Mouse (Mus musculus) MEL (cell line): ENCODE measurements around the gene 4922502D21Rik.

Source experiments
- CTCF ChIP-seq, 3 experiments: IDR thresholded peaks in 2 of 3; conservative IDR thresholded peaks in 1 of 3; 2 replicates each; pipeline ENCODE4 v1.5.1; 2011 to 2012; ENCODE audit warnings: low read length in 3 of 3, low read depth in 2 of 3, mild to moderate bottlenecking in 2 of 3, improper control_type of control experiment in 1 of 3, inconsistent platforms in 1 of 3, mixed read lengths in 1 of 3, moderate library complexity in 1 of 3; ENCODE audit not compliant: control insufficient read depth in 1 of 3, insufficient read depth in 1 of 3, poor library complexity in 1 of 3, severe bottlenecking in 1 of 3
- EP300 ChIP-seq, 2 experiments: IDR thresholded peaks; 2 replicates each; pipeline ENCODE4 v1.6.1; 2011; ENCODE audit warnings: improper control_type of control experiment in 2 of 2, low read length in 2 of 2, low read depth in 1 of 2, mild to moderate bottlenecking in 1 of 2
- HCFC1 ChIP-seq: IDR thresholded peaks from 2 replicates; pipeline ENCODE4 v1.6.1; 2012; ENCODE audit warnings: low read depth, mild to moderate bottlenecking, inconsistent platforms, low read length, improper control_type of control experiment, moderate library complexity
- MAX ChIP-seq: IDR thresholded peaks from 2 replicates; pipeline ENCODE4 v1.6.1; 2011; ENCODE audit warnings: low read length, improper control_type of control experiment
- MYB ChIP-seq: IDR thresholded peaks from 2 replicates; pipeline ENCODE4 v1.6.1; 2011; ENCODE audit warnings: mild to moderate bottlenecking, low read depth, low read length, improper control_type of control experiment
- POLR2A ChIP-seq, 2 experiments: IDR thresholded peaks; 2 replicates each; pipeline ENCODE4 v1.6.1; 2011 to 2012; ENCODE audit warnings: low read length in 2 of 2, mild to moderate bottlenecking in 2 of 2, control low read depth in 1 of 2, improper control_type of control experiment in 1 of 2, low read depth in 1 of 2, moderate library complexity in 1 of 2; ENCODE audit not compliant: control insufficient read depth in 1 of 2, insufficient read depth in 1 of 2, poor library complexity in 1 of 2
- POLR2AphosphoS2 ChIP-seq: IDR thresholded peaks from 2 replicates; pipeline ENCODE4 v1.6.1; 2011; ENCODE audit warnings: low read length, improper control_type of control experiment
- RAD21 ChIP-seq: IDR thresholded peaks from 2 replicates; pipeline ENCODE4 v1.6.1; 2011; ENCODE audit warnings: mild to moderate bottlenecking, low read depth, low read length, improper control_type of control experiment
- SMC3 ChIP-seq: IDR thresholded peaks from 2 replicates; pipeline ENCODE4 v1.6.1; 2011; ENCODE audit warnings: low read depth, low read length, improper control_type of control experiment
- ZC3H11A ChIP-seq: IDR thresholded peaks from 2 replicates; pipeline ENCODE4 v1.6.1; 2012; ENCODE audit warnings: low read depth, mild to moderate bottlenecking, inconsistent platforms, low read length, improper control_type of control experiment

DNA sequence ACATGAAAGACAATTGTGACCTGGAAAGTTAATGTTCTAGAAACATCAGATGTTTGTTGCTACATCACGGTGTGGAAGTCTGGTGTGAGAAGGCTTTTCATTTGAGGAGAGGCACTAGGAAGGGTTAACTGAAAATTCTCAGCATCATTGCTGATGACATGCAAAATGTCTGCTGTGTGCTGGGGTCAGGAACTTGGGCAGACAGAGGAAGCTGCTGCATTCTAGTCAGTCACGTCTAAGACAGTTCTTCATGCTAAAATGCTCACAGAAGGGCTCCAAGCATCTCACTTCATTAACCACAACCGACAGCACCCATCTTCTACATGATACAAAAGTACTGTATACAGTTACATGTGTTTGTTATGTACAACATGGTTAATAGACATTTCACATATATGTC, 48.3 kb downstream of the 4922502D21Rik start:
- TF ChIP-seq MYB (no peak), SMC3 (no peak), POLR2A (IDR thresholded peaks at IDR 0.05; ENCODE audit: control insufficient read depth in 1 of 2, insufficient read depth in 1 of 2, low read depth in 1 of 2, low read length in 2 of 2, poor library complexity in 1 of 2) (no peak), HCFC1 (no peak), MAX (no peak), RAD21 (no peak), EP300 (IDR thresholded peaks at IDR 0.05; ENCODE audit: low read depth in 1 of 2, low read length in 2 of 2) (no peak), ZC3H11A (no peak), POLR2AphosphoS2 (no peak), CTCF (IDR thresholded peaks at IDR 0.05 in 2 of 3, conservative IDR thresholded peaks at IDR 0.05 in 1 of 3; ENCODE audit: control insufficient read depth in 1 of 3, insufficient read depth in 1 of 3, low read depth in 2 of 3, low read length in 3 of 3, poor library complexity in 1 of 3, severe bottlenecking in 1 of 3) (no peak)
